Mouse (Mus musculus): Measurements from ENCODE around the gene 4930523C07Rik. TPM values are rescaled to one million over a fixed set of nuclear protein-coding genes. Genes with fewer than 3 reads are reported as not detected.

4930523C07Rik gene
- polyA plus RNA-seq, 1 experiment: 0.37 TPM

DNA sequence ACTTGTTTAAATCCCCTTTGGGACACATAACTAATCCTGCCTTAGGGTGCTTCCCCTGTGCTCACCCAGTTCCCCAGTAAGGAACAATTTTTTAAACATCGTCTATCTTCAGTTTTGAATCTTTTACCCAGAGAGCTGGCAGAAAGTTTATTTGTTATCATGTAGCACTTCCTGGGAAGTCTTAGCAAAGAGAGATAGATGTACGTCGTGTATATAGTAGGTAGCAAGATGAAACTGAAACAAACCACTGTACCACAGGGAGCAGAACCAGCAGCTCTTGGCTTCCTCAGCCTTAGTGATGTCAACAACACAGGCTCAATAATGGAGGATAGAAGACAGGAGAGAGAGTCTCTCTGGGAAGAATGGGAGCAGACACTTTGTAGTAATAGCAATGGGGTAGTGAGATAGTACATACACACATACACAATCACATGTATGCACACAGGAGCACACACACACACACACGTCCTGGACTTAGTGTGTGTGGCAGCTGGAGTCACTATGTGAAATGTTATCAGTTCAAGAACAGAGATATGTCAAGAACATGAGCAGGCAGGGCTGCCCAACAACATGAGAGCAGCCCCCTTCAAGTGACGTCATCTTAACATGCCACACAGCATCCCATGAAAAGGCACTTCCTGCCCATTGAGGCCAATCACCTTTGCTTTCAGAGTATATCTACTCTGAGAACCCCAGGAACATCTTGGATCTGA is 10.3 kb downstream of the 4930523C07Rik start:
- Histone ChIP-seq H3K36me3 (ENCODE audit: control insufficient read depth, insufficient read depth) (no peaks in the 10 kb centered on the region), H3K4me3 (ENCODE audit: insufficient read depth, poor library complexity, severe bottlenecking) (no peak overlapping the region), H3K79me3 (ENCODE audit: low read depth) (no peaks in the 10 kb centered on the region), H3K27me3 (ENCODE audit: control insufficient read depth, insufficient read depth, insufficient read length) (no peaks in the 10 kb centered on the region), H3ac (ENCODE audit: control insufficient read depth, insufficient read length, low read depth) (no peak overlapping the region), H3K79me2 (ENCODE audit: control insufficient read depth, insufficient read depth) (no peaks in the 10 kb centered on the region)
- TF ChIP-seq MYOD1 (IDR thresholded peaks at IDR 0.05; ENCODE audit: control insufficient read depth, insufficient read length, low read depth): no peak
- TF ChIP-seq MAX (IDR thresholded peaks at IDR 0.05): no peak
- TF ChIP-seq MYOG (IDR thresholded peaks at IDR 0.05; ENCODE audit: control insufficient read depth, extremely low read depth, insufficient read length): no peak
- TF ChIP-seq CEBPB (IDR thresholded peaks at IDR 0.05; ENCODE audit: low read depth): no peak
- no peak for TF ChIP-seq FOSL1 (IDR thresholded peaks at IDR 0.05; ENCODE audit: insufficient read depth, low read length, poor library complexity, severe bottlenecking)
- TF ChIP-seq USF1 (IDR thresholded peaks at IDR 0.05; ENCODE audit: low read depth): no peak
- TF ChIP-seq CTCF (IDR thresholded peaks at IDR 0.05; ENCODE audit: control insufficient read depth, insufficient read depth, insufficient read length): no peak

DNA sequence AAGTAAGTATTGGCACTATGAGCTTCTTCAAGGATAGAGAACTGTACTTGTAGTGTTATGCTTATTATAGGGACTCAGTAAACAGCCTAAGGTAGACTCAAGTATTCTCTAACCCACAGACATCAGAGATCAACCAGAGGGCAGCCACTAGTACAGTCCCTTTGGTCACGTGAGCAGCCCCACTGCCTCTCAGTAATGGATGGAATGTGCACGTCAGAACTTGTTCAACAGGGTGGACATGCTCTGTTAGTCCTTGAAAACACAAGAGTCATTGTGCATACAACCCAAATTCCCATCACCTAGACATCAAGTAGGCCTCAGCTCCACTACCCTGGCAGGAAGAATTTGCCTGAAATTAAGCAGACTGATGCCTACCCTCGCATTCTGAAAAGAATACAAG is 13.5 kb downstream of the 4930523C07Rik start:
- no peaks in the 10 kb centered on the region for H3K27me3 ChIP-seq (ENCODE audit: control insufficient read depth, insufficient read depth, insufficient read length)
- H3K36me3 ChIP-seq (ENCODE audit: control insufficient read depth, insufficient read depth): no peaks in the 10 kb centered on the region
- no peak overlapping the region for H3ac ChIP-seq (ENCODE audit: control insufficient read depth, insufficient read length, low read depth)
- TF ChIP-seq USF1 (IDR thresholded peaks at IDR 0.05; ENCODE audit: low read depth): no peak
- no peak for TF ChIP-seq CEBPB (IDR thresholded peaks at IDR 0.05; ENCODE audit: low read depth)
- H3K79me2 ChIP-seq (ENCODE audit: control insufficient read depth, insufficient read depth): no peaks in the 10 kb centered on the region
- no peak overlapping the region for H3K4me3 ChIP-seq (ENCODE audit: insufficient read depth, poor library complexity, severe bottlenecking)
- no peaks in the 10 kb centered on the region for H3K79me3 ChIP-seq (ENCODE audit: low read depth)

GRCm38 (mm10) chr1:160059908-160060307 is 15.7 kb downstream of the 4930523C07Rik start:
- H3K27me3 ChIP-seq (ENCODE audit: control insufficient read depth, insufficient read depth, insufficient read length): peaks cover 3% of the 10 kb centered on the region
- TF ChIP-seq MYOD1 (IDR thresholded peaks at IDR 0.05; ENCODE audit: control insufficient read depth, insufficient read length, low read depth) (peak; percentile 67), MAX (IDR thresholded peaks at IDR 0.05) (no peak), FOSL1 (IDR thresholded peaks at IDR 0.05; ENCODE audit: insufficient read depth, low read length, poor library complexity, severe bottlenecking) (peak; percentile 30), USF1 (IDR thresholded peaks at IDR 0.05; ENCODE audit: low read depth) (no peak)
- no peaks in the 10 kb centered on the region for H3K36me3 ChIP-seq (ENCODE audit: control insufficient read depth, insufficient read depth)
- no peaks in the 10 kb centered on the region for H3K79me2 ChIP-seq (ENCODE audit: control insufficient read depth, insufficient read depth)
- no peaks in the 10 kb centered on the region for H3K79me3 ChIP-seq (ENCODE audit: low read depth)
- H3ac ChIP-seq (ENCODE audit: control insufficient read depth, insufficient read length, low read depth): no peak overlapping the region
- no peak overlapping the region for H3K4me3 ChIP-seq (ENCODE audit: insufficient read depth, poor library complexity, severe bottlenecking)

GRCm38 (mm10) chr1:160060542-160060941 is 16.4 kb downstream of the 4930523C07Rik start:
- no peaks in the 10 kb centered on the region for H3K79me3 ChIP-seq (ENCODE audit: low read depth)
- no peaks in the 10 kb centered on the region for H3K79me2 ChIP-seq (ENCODE audit: control insufficient read depth, insufficient read depth)
- H3K36me3 ChIP-seq (ENCODE audit: control insufficient read depth, insufficient read depth): no peaks in the 10 kb centered on the region
- H3K4me3 ChIP-seq (ENCODE audit: insufficient read depth, poor library complexity, severe bottlenecking): no peak overlapping the region
- TF ChIP-seq USF1 (IDR thresholded peaks at IDR 0.05; ENCODE audit: low read depth): no peak
- no peak for TF ChIP-seq CTCF (IDR thresholded peaks at IDR 0.05; ENCODE audit: control insufficient read depth, insufficient read depth, insufficient read length)
- TF ChIP-seq CEBPB (IDR thresholded peaks at IDR 0.05; ENCODE audit: low read depth): no peak
- TF ChIP-seq MYOG (IDR thresholded peaks at IDR 0.05; ENCODE audit: control insufficient read depth, extremely low read depth, insufficient read length): no peak
- TF ChIP-seq MAX (IDR thresholded peaks at IDR 0.05): no peak
- H3ac ChIP-seq (ENCODE audit: control insufficient read depth, insufficient read length, low read depth): no peak overlapping the region
- peaks cover 8% of the 10 kb centered on the region for H3K27me3 ChIP-seq (ENCODE audit: control insufficient read depth, insufficient read depth, insufficient read length)

DNA sequence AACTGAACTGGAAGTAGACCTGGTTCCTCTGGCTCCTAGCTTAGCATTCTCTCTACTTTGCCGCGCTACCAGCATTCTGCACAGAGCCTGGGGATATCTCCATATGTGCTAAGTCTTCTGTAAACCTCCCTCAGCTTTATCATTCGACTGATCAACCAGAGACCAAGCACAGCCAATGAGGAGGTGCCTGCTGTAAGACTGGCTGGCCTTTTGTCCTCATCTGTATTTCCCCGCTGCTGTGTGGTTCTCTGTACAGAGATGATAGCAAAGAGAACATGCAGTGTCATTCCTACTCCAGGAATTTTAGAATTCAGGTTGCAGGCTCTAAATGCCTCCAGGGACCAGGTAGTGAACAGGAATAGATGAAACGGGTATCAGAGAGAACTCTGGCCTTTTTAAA is 17.1 kb downstream of the 4930523C07Rik start:
- Histone ChIP-seq H3K79me2 (ENCODE audit: control insufficient read depth, insufficient read depth) (no peaks in the 10 kb centered on the region), H3K36me3 (ENCODE audit: control insufficient read depth, insufficient read depth) (no peaks in the 10 kb centered on the region), H3K4me3 (ENCODE audit: insufficient read depth, poor library complexity, severe bottlenecking) (no peak overlapping the region), H3K27me3 (ENCODE audit: control insufficient read depth, insufficient read depth, insufficient read length) (peaks cover 9% of the 10 kb centered on the region), H3K79me3 (ENCODE audit: low read depth) (no peaks in the 10 kb centered on the region), H3ac (ENCODE audit: control insufficient read depth, insufficient read length, low read depth) (no peak overlapping the region)
- no peak for TF ChIP-seq MYOD1 (IDR thresholded peaks at IDR 0.05; ENCODE audit: control insufficient read depth, insufficient read length, low read depth)
- no peak for TF ChIP-seq MYOG (IDR thresholded peaks at IDR 0.05; ENCODE audit: control insufficient read depth, extremely low read depth, insufficient read length)
- TF ChIP-seq FOSL1 (IDR thresholded peaks at IDR 0.05; ENCODE audit: insufficient read depth, low read length, poor library complexity, severe bottlenecking): no peak
- TF ChIP-seq CEBPB (IDR thresholded peaks at IDR 0.05; ENCODE audit: low read depth): no peak
- TF ChIP-seq MAX (IDR thresholded peaks at IDR 0.05): no peak
- TF ChIP-seq CTCF (IDR thresholded peaks at IDR 0.05; ENCODE audit: control insufficient read depth, insufficient read depth, insufficient read length): no peak
- no peak for TF ChIP-seq USF1 (IDR thresholded peaks at IDR 0.05; ENCODE audit: low read depth)

- Histone ChIP-seq H3K79me3 (ENCODE audit: low read depth) (no peaks in the 10 kb centered on the region), H3K79me2 (ENCODE audit: control insufficient read depth, insufficient read depth) (no peaks in the 10 kb centered on the region), H3K4me3 (ENCODE audit: insufficient read depth, poor library complexity, severe bottlenecking) (no peak overlapping the region), H3ac (ENCODE audit: control insufficient read depth, insufficient read length, low read depth) (no peak overlapping the region), H3K36me3 (ENCODE audit: control insufficient read depth, insufficient read depth) (no peaks in the 10 kb centered on the region), H3K27me3 (ENCODE audit: control insufficient read depth, insufficient read depth, insufficient read length) (peaks cover 9% of the 10 kb centered on the region)
- TF ChIP-seq MYOG (IDR thresholded peaks at IDR 0.05; ENCODE audit: control insufficient read depth, extremely low read depth, insufficient read length): no peak
- no peak for TF ChIP-seq FOSL1 (IDR thresholded peaks at IDR 0.05; ENCODE audit: insufficient read depth, low read length, poor library complexity, severe bottlenecking)
- no peak for TF ChIP-seq MAX (IDR thresholded peaks at IDR 0.05)
- TF ChIP-seq USF1 (IDR thresholded peaks at IDR 0.05; ENCODE audit: low read depth): no peak
- TF ChIP-seq CEBPB (IDR thresholded peaks at IDR 0.05; ENCODE audit: low read depth): no peak
- no peak for TF ChIP-seq CTCF (IDR thresholded peaks at IDR 0.05; ENCODE audit: control insufficient read depth, insufficient read depth, insufficient read length)
- TF ChIP-seq MYOD1 (IDR thresholded peaks at IDR 0.05; ENCODE audit: control insufficient read depth, insufficient read length, low read depth): no peak
These were observed 17.7 kb downstream of the 4930523C07Rik start for GRCm38 (mm10) chr1:160061725-160062366.

Data from C2C12 (cell line).